Mouse (Mus musculus): ENCODE measurements around the gene Stab2. TPM values are rescaled to one million over a fixed set of nuclear protein-coding genes. Genes with fewer than 3 reads are reported as not detected.

The Stab2 gene
- total RNA-seq, 2 experiments from 2014 or later = not detected

GRCm38 (mm10) chr10:86793509-86793951 lies 214.3 kb downstream of the Stab2 start:
- ATAC-seq (replicated peaks; ENCODE audit: poor library complexity, severe bottlenecking) = no peak

GRCm38 (mm10) chr10:86791507-86792184 lies 216.2 kb downstream of the Stab2 start:
- ATAC-seq (replicated peaks; ENCODE audit: poor library complexity, severe bottlenecking) = no peak

Other genes with a start within 250 kb of the Stab2 start
- gene Gm49358, start 244.1 kb downstream of the Stab2 start, total RNA-seq (2014; fragmentation: Nextera tagmentation) = not detected in 2 replicates
- not detected in 2 replicates for gene Gm49358, start 244.1 kb downstream of the Stab2 start, total RNA-seq (2017)
- 3.6 and 7.4 TPM in 2 replicates for gene Nt5dc3, start 229.0 kb downstream of the Stab2 start, total RNA-seq (2014; fragmentation: Nextera tagmentation)
- 2.7 and 2.8 TPM in 2 replicates for gene Nt5dc3, start 229.0 kb downstream of the Stab2 start, total RNA-seq (2017)
- not detected in 2 replicates for gene 1700113H08Rik, start 50.0 kb upstream of the Stab2 start, total RNA-seq (2014; fragmentation: Nextera tagmentation)
- not detected in 2 replicates for gene 1700113H08Rik, start 50.0 kb upstream of the Stab2 start, total RNA-seq (2017)